Mouse (Mus musculus) CD8-positive naive resting alpha-beta T cell, adult 2 months (primary cell): ENCODE results near the gene Llgl2.

Experiments
- DNase-seq, 2 experiments: peaks; one replicate each; pipeline ENCODE4 v3.0.0; 2022; ENCODE audit warnings: low read depth in 2 of 2, low spot score in 2 of 2

The Llgl2 gene

DNA sequence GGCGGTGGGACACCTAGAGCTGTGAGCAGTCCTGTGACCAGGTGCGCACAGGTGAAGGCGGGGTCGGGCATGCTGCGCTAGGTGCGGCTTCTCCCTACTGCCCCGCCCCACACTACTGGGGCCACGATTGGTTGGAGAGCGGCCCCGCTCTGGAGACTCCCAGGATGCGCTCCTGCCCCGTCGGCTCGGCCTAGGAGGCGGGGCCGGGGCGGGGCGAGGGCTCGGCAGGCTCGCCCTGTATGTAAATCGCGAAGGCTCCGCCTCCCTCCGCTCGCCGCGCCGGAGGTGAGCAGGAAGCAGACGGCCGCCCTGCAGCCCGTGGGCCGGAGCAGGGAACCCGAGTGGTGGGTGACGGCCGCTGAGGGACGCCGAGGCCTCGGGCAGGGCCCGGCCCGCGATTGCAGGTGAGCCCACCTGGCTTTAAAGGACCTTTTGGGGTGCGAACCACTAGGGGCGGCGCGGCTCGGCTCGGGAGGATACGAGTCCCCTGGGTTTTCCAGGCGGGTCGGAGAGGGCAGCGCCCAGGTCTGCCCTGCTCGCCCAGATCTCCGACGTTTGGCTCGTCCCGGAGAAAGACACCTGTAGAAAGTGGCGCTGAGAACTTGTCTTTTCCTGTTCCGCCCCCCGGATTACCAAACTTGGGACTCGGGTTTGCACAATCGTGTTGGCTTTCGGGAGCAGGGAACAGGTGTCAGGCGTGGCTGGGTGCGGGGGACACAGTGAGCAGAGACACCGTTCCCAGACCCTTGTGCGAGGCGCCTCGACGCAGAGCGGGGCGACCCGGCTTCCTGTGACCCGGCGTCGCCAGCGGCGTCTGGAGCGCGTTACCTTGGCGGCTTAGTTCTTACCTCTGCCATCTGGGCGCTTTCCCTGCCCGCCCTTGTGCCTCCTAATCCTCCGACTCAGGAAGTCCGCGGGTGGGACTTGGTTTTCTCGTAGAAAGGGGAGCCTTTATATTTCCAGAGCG is at the start of gene Llgl2:
Llgl2 (plus strand) TSS at position 276 of the 967 bp plus-strand sequence.
- DNase-seq = peak; percentile 51 to 66

DNA sequence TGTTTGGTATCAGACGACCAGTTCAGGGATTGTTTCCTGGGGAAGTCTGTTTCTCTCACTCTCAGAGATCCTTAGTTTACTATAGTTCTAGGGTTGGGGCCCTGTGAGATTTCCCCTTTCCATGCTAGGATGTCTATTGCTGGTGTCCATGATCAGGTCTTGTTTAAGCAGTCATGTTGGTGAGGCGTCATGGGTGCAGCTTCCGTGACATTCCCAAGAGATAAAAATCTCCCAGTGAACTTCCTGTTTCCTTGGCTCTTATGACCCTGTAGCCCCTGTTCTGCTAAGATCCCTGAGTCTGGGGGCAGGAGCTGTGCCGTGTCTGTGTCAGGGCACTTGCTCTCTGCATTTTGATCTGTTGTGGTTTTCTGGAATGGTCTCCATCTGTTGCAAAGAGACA is 49.2 kb upstream of the Llgl2 start:
- DNase-seq = no peak

DNA sequence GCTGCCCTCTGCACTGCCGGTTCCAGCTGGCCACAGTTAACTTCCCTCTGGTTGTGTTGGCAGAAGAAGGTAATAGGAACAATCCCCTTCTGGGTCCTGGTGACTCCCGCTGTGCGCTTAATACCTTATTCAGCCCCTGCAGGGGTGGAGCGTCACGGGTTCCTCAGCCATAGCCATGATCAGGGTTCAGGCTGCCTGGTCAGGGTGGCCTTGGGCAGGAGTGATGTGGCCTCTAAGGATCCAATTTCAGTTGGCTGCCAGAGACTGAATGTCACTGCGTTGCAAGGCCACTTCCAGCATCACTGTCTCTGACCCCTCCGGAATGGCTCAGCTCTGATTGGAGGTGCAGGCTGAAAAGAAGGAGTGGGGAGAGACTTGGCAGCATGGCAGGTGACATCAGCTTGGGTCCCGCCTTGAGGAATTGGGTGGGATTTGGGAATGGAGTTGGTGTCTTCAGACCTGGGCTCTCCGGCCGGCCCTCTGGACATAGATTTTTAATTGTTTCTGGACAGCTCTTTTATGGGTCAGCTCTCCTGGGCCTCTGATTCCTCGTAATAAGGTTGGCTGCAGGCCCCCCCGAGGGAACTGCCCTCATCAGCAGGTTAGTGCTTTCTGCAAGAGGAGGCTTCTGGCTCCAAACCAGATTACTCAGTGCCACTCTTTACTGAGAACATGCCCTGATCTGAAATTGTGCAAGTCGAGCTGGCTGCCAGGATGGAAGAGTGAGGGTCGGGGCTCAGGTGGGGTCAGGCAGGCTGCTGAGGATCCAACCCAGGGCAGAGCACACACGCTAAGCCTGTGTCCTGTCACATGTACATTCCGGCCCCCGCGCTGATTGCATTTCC is 47.8 kb upstream of the Llgl2 start:
- no peak for DNase-seq

DNA sequence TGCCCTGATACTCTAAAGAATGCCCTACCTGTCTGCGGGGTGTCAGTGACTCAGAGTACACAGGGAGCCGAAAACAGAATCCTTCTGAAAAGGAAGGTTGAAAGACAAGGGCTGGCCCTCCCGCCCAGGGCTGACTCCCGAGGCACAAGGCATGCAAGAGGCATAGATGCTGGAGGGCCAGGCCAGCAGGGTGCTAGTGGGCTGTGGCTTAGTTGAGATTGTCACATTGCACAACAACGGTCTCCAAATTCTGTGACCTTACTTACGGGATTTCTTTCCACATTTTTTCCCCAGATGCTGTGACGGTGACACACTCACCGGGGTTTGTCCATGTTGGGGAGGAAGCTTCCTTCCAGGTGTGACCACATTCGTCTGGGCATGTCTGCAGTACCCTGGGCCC is 46.9 kb upstream of the Llgl2 start:
- no peak for DNase-seq

DNA sequence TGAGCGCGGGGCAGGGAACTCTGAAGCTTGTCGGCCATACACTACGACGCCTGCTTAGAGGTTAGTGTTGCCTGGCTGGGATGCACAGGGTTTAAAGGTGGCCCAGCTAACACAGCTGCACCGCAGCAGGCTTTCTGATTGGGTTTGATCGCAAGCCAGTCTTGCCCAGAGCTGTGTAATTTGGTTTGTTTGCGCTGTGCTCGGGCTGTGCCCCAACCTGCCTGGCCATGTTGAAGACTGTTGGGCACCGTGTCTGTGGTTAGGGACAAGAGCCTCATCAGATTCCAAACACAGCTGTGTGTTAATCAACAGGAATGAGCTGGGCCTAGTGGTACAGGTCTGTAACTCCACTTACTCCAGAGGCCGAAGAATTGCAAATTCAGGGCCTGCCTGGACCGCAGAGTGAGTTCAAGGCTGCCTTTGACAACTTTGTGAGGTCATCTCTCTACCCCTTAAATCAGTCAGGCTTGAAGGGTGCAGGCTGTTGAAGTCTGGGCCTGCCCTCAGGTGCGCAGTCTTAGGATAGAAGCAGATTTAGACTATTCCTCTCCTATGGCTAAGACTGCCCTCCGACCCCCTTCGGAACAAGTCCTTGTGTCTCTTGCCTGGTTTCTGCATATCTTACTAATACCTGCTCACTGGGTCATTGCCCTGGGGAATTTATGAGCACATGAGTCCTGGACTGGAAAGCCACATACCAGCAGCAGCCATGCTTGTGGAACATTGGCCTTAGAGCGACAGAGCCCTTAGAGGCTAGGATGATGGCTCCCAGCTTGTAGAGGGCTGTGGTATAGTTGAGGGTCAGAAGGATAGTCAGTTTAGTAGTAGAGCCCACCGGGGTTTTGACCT is 46.1 kb upstream of the Llgl2 start:
- no peak for DNase-seq

DNA sequence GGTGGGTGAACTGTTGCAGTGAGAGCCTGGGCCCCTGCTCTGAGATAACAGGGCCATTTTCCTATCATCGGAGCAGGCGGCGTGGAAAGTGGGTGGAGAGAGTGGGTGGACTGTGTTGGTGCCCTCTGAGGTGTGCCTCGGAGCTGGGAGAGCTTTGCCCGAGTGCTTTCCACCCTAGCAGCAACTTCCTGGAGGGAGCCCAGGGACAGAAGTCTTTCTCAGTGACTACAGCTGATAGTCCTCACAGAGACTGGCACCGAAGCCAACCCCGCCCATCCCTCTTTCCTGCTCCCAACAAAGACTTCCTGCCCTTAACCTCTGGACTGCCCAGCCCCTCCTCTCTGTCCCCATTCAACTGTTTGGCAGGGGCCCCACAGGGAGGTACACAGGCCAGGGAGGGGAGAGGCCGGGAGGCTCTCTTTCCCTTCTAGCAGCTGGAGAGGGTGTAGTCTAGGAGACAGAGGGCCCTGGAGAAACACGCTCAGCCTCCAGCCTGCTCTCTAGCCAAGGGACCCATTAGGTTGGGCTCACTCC is 44.7 kb upstream of the Llgl2 start:
- no peak for DNase-seq

DNA sequence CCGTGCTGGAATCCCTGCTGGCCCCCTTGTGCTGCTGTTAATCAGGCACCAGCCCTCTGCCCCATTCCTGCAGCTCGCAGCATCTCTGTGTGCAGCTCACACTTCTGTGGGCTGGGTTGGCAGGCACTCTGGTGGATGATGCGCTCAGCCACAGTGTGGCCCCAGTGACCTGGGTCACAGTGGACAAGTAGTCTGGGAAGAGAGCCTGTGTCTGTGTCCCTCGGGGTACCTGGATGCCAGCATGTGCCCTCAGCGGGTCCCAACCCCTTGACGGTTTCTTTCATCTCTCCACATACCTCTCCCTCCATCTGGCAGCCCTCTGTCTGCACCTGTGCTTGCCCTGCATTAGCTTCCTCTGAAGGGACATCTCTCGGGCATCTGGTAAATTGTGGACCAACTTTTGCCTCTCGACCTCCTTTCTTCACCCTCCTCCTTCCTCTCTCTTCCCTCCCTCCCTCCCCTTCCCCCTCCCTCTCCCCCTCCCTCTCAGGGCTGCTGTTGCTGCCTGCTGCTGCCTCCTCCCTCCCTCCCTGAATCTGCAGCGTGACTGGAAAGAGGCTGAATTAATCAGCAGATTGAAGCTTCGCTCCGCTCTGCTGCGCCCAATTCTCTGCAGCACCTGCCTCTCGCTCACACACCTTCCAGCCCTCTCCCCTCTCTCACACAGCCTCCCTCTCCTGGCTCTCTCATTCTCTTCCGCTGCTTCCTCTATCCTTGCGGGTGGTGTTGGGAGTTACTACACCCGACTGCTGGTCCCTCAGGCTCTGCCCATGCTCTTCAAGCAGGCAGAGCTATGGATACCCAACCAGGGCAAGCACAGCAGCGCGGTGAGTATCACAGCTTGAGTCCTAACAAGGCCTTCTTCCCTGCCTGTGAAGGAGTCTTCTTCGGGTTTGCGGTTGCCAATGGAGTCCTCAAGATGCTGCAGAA is 43.4 kb upstream of the Llgl2 start:
- no peak for DNase-seq

DNA sequence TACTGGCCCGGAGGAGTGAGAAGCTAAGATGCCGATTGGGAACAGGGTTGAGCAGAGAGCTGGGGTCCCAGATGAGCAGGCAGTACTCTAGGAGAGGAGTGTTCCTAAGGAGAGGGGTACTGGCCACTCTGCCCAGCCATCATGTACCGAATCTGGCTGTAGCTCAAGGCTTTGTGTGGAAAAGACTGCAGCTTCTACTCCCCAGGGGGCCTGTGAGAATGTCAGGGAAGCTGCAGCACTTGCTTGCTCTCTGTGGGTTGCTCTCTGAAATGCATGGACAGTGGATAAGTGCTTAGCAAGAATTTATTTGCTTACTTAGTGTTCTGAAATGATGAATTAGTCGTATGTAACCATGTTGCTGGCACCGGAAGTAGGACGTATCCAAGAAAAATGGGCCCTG is 37.4 kb upstream of the Llgl2 start:
- no peak for DNase-seq

DNA sequence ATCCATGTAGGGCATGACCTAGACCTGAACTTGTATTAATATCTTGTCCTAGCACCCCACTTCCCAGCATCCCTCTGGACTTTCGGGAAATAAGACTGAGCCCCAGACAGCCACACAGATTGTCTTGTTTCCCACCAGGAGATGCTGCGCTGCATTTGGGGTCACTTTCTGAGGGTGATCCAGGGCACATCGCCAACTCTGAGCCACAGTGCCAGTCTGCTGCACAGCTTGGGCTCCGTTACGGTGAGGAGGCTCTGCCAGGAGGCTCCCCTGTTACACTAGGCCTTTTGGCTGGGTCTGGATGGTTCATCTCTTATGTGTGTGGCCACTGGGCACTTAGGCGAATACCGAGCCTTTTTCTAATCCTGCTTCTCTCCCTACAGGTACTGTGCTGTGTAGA is 34.1 kb upstream of the Llgl2 start:
- no peak for DNase-seq

DNA sequence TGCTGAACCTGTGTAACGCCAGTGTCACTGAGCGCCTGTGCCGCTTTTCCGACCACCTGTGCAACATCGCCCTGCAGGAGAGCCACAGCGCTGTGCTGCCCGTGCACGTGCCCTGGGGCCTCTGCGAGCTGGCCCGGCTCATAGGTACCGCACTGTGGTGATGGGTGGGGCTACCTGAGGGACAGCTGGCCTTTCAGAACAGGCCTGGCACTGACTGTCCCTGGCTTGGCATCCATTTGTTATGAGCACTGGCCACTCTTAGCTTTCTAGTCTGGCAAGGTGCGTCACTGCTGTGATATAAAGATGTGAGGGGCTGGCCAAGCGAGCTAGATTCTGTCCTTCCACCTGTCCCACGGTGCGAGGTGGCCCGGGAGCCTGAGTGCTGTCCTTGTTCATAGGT is 31.9 kb upstream of the Llgl2 start:
- DNase-seq = no peak

DNA sequence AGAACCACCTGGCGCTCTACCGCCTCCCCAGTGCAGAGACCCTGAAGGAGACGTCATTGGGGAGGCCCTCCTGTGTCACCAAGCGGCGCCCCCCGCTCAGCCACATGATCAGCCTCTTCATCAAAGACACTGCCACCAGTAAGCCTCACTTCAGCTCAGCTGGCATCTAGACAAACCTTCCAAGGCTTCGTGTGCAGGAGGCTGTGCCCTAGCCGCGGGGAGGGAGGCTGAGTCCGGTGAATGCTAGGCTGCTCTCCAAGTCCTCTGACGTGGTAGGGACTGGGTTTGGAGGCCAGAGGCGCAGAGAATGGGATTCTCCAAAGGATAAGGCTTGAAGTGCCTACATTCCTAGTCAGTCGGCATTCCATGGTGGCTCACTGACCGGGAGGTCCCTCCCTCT is 31.5 kb upstream of the Llgl2 start:
- no peak for DNase-seq

DNA sequence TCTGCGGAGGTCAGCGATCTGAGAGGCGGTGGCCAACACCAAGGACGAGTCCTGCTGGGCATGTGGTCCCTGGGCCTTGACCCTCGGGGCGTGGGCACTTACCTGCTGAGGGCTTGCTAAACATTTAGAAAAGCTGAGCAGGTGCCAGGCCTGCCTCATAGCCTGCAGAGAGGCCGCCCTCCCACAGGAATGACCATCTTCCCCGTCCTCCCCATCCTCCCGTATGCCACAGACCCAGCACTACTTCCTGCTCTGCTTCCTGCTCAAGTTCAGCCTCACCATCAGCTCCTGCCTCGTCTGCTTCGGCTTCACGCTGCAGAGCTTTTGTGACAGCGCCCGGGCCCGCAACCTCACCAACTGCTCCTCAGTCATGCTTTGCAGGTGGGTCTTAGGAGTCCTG is 27.0 kb upstream of the Llgl2 start:
- no peak for DNase-seq

DNA sequence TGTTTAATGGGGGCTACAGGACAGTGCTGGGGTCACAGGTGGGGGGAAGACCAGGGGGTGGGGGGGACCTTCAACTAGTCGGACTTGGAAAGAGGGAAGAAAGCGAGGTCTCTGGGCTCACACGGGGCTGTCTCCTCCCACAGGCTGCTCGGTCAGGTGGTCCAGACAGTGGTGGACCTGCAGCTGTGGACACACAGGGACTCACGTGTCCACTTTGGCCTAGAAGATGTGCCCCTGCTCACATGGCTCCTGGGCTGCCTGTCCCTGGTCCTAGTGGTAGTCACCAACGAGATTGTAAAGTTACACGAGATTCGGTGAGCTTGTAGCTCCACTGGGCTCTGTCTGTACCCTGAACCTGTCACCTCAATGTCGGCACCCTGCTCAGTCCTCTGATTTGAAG is 26.2 kb upstream of the Llgl2 start:
- DNase-seq = no peak

DNA sequence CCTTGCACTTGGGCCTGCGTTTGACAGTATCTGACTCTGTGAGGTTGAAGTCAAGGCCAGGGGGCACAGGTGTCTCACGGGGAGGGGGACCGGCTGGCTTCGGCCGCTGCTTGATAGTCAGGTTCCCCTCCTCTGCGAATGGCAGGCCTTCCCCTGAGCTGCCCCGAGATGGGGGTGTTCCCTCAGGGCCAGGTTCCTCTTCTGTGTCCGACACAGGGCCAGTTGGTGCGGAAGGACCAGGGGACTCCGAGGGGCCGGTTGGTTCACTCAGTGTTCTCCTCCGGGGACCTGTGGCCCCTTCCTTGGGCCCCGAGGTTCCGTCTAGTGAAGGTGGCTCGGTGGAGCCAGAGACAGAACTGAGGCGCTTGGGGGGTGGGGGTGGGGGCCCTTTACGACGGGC is 22.9 kb upstream of the Llgl2 start:
- DNase-seq = no peak

DNA sequence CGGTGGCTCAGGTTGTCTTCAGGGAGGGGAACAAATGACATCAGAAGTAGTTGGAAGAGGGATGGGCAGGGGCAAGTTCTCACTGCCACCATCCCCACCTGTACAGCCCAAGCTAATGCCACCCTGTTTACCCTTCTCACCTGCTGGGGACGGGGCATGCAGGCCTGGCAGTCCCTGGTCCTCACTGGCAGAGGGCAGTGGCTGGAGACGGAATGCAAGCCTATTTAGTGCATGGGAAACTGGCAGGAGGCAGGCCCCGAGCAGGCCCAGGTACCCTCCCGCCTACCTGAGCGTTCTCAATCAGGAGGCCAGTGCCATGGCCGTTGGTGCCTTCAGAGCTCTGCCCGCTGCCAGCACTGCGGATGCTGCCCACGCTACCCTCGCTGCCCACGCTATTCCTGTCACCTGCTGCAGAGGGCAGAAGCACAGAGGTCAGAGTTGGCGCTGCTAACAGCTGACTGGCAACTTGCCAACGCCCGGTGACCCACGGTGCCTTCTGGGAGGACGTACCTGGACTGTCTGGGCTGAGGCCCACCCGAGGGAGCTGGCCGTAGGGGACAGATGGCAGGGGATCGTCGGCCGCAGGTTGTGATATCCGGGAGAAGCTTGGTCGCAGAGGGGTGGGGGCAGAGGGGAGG is 20.7 kb upstream of the Llgl2 start:
- DNase-seq = no peak

DNA sequence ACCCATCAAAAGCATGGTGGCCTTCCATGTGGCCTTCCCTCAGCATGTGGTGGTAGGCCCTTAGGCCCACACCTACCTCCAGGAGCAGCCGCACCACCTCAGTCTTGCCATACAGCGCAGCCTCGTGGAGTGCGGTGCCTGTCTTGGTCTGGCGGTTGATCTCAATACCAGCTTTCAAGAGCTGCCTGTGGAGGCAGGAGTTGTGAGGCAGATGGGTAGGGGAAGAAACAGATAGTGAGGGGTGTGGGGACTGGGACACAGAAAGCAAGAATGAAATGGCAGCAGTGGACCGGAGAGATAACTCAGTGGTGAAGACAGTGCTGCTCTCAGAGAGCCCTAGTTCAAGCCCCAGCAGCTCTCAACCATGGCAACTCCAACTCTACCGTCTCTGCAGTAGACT is 18.8 kb upstream of the Llgl2 start:
- DNase-seq = no peak

DNA sequence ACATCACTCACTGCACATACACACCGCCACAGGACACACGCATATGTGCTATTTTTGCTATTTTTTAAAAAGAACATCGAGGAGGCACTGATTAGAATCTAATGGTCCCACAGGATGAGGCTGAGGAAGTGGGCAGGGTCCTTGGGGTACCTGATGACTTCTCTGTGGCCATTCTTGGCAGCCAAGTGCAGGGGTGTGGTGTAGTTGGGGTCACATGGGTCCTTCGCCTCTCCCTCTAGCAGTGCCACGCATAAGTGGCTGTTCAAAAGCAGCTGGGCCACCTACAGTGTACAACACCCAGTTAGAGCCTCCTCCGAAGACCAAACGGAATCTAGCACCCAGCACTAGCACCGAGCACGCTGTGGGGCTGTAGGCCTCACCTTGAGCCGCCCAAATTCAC is 17.7 kb upstream of the Llgl2 start:
- no peak for DNase-seq

DNA sequence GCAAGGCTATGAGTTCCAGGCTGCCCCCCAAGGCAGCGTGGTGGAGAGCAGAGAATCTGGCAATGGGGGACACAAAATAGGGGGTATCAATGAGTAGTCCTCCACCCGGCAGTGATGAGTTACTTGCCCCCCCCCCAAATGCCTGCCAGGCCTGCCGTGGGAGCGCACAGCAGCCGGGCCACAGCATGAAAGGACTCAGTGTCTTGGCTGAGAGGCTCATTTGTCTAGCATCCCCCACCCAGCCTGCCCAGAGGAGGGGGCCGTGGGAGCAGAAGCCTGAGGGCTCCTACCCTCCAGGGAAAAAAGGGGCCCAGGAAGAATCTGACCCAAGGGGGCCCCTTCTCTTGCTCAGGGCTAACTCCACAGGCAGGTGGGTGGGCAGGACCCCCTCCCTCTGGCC is 16.5 kb upstream of the Llgl2 start:
- no peak for DNase-seq

DNA sequence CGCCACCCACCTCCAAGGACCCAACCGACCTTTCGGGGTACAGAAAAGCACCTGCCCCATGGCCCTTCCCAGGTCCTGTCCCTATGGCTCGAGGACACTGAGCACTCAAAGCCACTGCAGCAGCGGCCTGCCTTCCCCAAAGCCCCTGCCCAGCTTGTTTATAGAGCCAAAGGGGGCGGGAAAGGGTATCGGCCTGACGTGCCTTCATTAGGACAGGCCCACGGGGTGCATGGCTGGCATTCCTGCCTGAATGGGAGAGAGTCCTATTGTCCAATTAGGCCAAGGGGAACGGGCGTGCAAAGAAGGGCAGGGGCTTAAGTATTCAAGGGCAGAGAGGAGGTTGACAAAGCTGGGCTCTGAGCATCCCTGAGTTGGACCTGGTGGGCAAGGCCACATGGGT is 15.9 kb upstream of the Llgl2 start:
- no peak for DNase-seq
